Mouse (Mus musculus) bone marrow, adult 2 months (tissue): ENCODE data around the gene Ecd. TPM values are rescaled to one million over a fixed set of nuclear protein-coding genes. Genes with fewer than 3 reads are reported as not detected.

ENCODE experiments used
- H3K27ac ChIP-seq: fragments of 200-500 bp; 2 replicates; pipeline ENCODE4 v1.5.1; 2012; ENCODE audit warnings: low read depth, mild to moderate bottlenecking, control low read depth, inconsistent platforms, low read length; ENCODE audit not compliant: control insufficient read depth, poor library complexity, insufficient read depth
- H3K4me1 ChIP-seq: fragments of 200-500 bp; 2 replicates; pipeline ENCODE4 v1.6.1; 2011; ENCODE audit warnings: low read length; ENCODE audit not compliant: control insufficient read depth, insufficient read depth
- H3K4me3 ChIP-seq: fragments of 200-500 bp; replicated peaks from 2 replicates; pipeline ENCODE3; 2011; ENCODE audit warnings: mild to moderate bottlenecking, low read depth, low read length, control low read depth; ENCODE audit not compliant: control insufficient read depth
- CTCF ChIP-seq: fragments of 200-500 bp; IDR thresholded peaks from 2 replicates; pipeline ENCODE4 v1.5.1; 2011; ENCODE audit warnings: low read length, control low read depth; ENCODE audit not compliant: control insufficient read depth, insufficient read depth
- POLR2A ChIP-seq: fragments of 200-500 bp; IDR thresholded peaks from 2 replicates; pipeline ENCODE4 v1.6.1; 2011; ENCODE audit warnings: low read depth, mild to moderate bottlenecking, control low read depth, low read length, borderline replicate concordance; ENCODE audit not compliant: control insufficient read depth
- WGBS: fragments of 180-500 bp; shearing (Covaris S2); methylation state at CpG from one replicate; pipeline ENCODE4 v1.1.7; 2018; 5-methylcytosine and 5-hydroxymethylcytosine counted together
- polyA plus RNA-seq: library from polyadenylated mRNA; stranded (reverse); fragments of >200 nt; gene quantifications from 2 replicates; pipeline ENCODE4 v1.2.4, GENCODE M21; 2011; ENCODE audit warnings: low replicate concordance; ENCODE audit not compliant: missing spikeins, insufficient read depth, insufficient read length

The Ecd gene
- polyA plus RNA-seq, 1 experiment, result 18.7 TPM

DNA sequence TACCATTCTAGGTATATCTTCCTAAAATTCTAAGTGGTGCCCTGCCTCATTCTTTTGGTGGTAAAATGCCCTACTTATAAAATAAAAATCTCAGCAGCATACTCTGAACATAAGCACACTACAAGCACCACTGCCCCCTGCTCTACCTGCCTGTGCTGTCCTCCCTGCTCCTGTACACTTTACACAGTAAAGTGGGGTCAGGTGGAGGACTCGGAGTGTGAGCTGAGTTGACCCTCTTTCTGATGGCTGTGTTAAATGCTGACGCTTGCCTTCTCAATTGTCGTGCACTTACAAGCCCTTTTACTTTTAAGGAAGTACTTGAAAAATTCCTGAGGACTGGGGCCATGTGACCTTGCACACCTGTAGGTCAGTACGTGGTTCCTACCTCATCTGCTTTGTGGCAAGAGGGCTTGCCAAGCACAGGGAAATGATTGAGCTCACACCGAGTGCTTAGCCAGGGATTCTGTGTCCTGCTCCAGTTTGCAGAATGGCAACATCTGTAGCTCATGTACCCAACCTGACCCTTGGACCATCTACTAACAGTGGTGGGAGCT is 31.2 kb upstream of the Ecd start:
- WGBS, result 26% methylated on average over 5 of the region's 5 CpGs
- Histone ChIP-seq H3K4me3 (peak overlapping the region; percentile 31), H3K4me1 (peaks cover 1% of the 10 kb centered on the region; the same call in 1 of the 2 replicates), H3K27ac (peak overlapping the region; percentile 69)
- TF ChIP-seq CTCF (no peak), POLR2A (no peak)

DNA sequence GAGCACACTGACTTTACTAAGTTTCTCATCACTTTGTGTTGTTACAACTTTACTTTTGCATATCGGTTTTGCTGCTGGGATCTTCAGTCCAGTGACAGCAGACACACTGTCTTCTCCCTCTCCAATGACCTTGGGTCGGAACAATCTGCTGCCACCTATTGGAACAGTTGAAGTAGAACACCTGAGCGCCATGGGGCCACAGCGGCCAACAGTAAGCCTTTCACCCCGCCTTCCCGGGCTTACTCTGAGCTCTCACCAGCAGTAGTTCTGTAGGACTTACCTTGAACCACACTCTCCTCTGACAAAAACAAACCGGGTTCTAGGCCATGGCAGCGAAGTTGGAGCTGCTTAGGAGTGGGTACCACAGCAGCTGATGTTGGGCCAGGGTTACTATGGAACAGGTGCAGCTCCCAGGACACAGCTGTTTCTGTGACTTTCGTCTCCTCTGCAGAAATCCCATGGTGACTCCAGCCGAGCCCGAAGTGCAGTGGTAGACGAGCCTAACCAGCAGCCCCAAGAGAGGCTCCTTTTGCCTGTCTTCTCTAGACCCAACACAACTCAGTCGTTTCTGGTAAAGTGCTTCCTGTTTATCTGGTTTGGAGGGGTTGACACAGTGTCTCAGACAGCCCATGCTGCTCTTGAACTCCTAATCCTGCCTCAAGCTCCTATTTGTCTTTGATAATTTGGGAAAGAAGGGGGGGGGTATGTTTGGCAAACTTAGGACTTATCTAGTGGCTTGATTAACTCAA is 30.6 kb upstream of the Ecd start:
- Histone ChIP-seq H3K27ac (peak overlapping the region; percentile 87), H3K4me1 (peaks cover 1% of the 10 kb centered on the region; the same call in 1 of the 2 replicates), H3K4me3 (peak overlapping the region; percentile 27)
- no peak for TF ChIP-seq POLR2A
- peak; percentile 82 for TF ChIP-seq CTCF
- WGBS, result 24% methylated on average over 13 of the region's 13 CpGs

DNA sequence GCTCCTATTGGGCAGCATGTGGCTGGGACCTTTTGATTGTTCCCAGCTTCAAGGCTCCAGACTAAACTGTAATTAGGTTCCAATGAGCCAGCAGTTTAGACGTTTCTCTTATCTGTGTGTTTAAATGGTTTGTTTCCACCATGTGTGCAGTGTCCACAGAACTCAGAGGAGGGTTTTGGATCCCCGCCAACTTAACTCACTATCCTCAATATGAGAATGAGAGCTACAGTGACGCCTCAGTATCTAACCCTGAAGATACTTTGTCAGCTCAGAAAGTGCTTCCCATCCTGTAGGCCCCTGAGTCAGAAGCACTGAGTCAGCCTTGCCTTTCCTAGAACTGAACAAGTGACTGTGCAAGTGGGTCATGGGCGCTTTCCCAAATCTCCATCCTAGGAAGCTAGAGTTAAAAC is 29.2 kb upstream of the Ecd start:
- WGBS, result 72% methylated on average over 4 of the region's 4 CpGs

DNA sequence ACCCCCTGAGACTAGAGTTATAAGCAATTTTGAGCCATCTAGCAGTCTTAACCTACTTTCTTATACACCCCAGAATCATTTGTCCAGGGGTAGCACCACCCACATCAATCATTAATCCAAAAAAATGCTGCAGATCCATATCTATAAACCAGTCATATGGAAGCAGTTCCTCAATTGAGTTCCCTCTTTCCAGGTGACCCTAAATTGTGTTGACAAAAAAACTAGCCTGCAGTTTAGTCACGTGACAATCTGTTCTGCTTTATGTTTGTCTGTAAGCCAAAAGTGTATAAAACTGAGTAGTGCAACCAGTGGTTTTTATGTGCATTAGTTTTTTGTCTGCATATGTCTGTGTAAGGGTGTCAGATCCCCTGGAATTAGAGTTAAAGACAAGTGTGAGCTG is 23.9 kb upstream of the Ecd start:
- no peak overlapping the region for H3K4me3 ChIP-seq
- H3K4me1 ChIP-seq, result peaks cover 2% of the 10 kb centered on the region; the same call in 1 of the 2 replicates
- 68% methylated on average over 1 of the region's 1 CpGs for WGBS
- no peak overlapping the region for H3K27ac ChIP-seq
- TF ChIP-seq CTCF (no peak), POLR2A (no peak)

More for the DNA sequence above, 29.2 kb upstream of the Ecd start:
- no peak overlapping the region for H3K4me3 ChIP-seq
- no peak for TF ChIP-seq CTCF
- no peak for TF ChIP-seq POLR2A
- H3K4me1 ChIP-seq, result peaks cover 1% of the 10 kb centered on the region; the same call in 1 of the 2 replicates
- no peak overlapping the region for H3K27ac ChIP-seq

DNA sequence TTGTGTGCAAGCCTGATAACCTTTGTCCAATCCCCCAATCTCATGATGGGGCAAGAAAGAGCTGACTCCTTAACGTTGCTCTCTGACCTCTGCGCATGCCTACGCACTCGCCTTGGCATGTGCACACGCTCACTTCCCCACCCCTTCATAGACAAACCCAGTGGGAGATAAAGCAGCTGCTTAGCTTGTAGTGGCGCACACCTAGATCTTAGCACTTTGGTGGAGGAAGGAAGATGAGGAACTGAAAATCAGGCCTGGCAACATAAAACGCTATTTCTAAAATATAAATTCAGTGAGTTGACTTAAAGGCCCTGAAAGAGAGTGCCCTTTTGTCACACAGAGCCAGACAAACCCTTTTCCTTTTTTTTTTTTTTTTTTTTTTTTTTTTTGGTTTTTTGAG is 22.9 kb upstream of the Ecd start:
- no peak overlapping the region for H3K4me3 ChIP-seq
- peaks cover 2% of the 10 kb centered on the region; the same call in 1 of the 2 replicates for H3K4me1 ChIP-seq
- 41% methylated on average over 7 of the region's 7 CpGs for WGBS
- TF ChIP-seq POLR2A (no peak), CTCF (no peak)
- H3K27ac ChIP-seq, result no peak overlapping the region

DNA sequence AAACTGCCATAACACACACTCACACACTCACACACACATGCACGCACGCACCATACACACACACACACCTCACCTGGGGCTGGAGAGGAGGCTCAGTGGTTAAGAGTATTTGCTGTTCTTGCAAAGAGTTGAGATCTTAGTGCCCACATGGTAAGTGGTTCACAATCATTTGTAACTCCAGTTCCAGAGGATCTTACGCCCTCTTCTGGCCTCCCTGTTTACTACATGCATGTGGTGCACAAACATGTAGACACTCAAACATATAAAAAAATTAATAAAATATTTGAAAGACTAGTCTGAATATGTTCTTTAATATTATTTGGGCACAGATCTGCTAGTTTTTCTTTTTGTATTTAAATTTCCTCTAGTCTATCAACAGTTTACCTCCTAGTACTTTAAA is 20.4 kb upstream of the Ecd start:
- H3K27ac ChIP-seq, result no peak overlapping the region
- H3K4me1 ChIP-seq, result peaks cover 2% of the 10 kb centered on the region
- no peak for TF ChIP-seq POLR2A
- peak; percentile 6; the same call in 1 of the 2 replicates for TF ChIP-seq CTCF
- H3K4me3 ChIP-seq, result no peak overlapping the region
- 87% methylated on average over 3 of the region's 3 CpGs for whole genome bisulfite sequencing

DNA sequence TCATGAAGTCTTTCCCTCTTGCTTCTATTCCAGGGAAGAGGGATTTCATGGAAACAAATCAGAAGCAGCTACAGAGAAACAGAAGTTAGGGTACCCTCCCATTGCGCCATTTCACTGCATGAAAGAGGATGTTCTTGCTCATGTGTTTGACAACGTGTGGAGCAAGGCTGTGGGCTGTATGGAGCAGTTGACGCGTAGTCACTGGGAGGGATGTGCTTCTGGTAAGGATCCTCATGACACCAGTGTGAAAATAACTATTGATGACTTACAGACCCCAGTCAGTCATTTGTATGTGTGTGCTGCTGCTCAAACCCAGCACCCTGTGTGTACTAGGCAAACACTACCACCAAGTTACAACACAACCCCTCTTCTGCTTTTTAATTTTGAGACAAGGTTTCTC is 15.3 kb upstream of the Ecd start:
- Histone ChIP-seq H3K4me3 (no peak overlapping the region), H3K4me1 (peaks cover 2% of the 10 kb centered on the region; the same call in 1 of the 2 replicates), H3K27ac (peak overlapping the region; percentile 74)
- WGBS, result 51% methylated on average over 4 of the region's 4 CpGs
- no peak for TF ChIP-seq POLR2A

DNA sequence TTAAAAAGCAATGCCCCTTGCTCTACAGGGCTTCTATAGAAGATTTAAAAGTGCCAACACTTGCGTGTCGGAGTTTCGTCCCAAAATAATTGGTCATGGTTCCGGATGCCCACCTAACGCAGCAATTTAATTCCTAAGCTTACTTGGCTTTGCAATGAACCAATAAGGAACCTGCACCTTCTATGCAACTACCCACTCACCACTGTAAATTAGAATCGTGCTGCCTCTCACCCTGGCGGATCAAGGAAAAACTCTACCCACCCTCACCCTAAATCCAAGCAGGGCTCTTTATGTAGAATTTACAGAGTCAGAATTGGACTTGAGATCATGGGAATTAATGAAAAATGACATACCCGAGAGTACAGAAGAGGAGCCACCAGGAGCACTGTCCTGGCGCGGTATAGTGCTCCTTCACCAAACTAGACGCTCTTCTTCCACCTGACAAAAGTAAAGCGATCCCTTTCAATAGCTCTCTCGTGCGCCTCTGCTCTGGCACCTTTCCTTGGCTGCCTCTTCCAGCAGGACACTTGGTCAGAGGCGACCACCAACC is 405 bp downstream of the Ecd start:
- H3K27ac ChIP-seq, result peak overlapping the region; percentile 82
- H3K4me3 ChIP-seq, result peak overlapping the region; percentile 92
- H3K4me1 ChIP-seq, result no peaks in the 10 kb centered on the region
- under 1% methylated on average over 15 of the region's 15 CpGs for WGBS
- TF ChIP-seq CTCF (no peak), POLR2A (no peak)
